Mouse (Mus musculus) heart, postnatal 0 days (tissue): ENCODE measurements around the gene Podxl.

Experiments used
- CTCF ChIP-seq: IDR thresholded peaks from 2 replicates; pipeline ENCODE4 v1.5.1; 2016; ENCODE audit warnings: antibody characterized with exemption, control low read depth, low read depth
- EP300 ChIP-seq: IDR thresholded peaks from 2 replicates; pipeline ENCODE4 v1.6.1; 2016; ENCODE audit warnings: antibody characterized with exemption, low read depth

DNA sequence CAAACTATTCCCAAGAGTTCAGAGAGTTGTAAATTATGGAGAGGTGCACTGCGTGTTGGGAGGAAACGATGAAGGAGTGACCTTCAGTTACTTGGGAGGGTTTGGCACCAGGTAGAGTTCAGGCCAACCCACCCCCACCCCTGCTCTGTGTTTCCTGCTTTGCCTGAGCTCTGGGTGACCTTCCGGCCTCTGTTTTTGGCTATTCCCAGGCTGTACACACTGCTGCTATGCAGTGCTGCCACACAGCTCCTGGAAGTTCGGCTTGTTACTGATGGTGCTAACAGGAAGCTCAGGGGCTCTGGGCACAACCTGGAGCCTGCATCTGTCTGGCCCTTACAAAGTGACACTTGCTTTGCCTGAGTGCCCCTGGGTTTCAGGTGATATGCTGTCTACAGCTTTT lies 42.6 kb upstream of the Podxl start:
- no peak for TF ChIP-seq CTCF
- no peak for TF ChIP-seq EP300
